Mouse (Mus musculus) embryonic facial prominence, embryonic 10.5 days (tissue): ENCODE measurements at regions not wholly inside any gene's neighbourhood (a gene's known extent, or its start where the extent isn't known, plus 50 kb on each side); places are given as distances from the start of the nearest gene placed in this dataset.

Experiments used
- DNase-seq: peaks from one replicate; pipeline ENCODE4 v3.0.0-alpha.2; 2017; ENCODE audit warnings: low spot score
- H3K27ac ChIP-seq: fragments of 300-500 bp; sonication (generic); replicated peaks from 2 replicates; pipeline ENCODE4 v1.5.1; 2016; ENCODE audit warnings: mild to moderate bottlenecking
- H3K27me3 ChIP-seq: fragments of 300-500 bp; sonication (generic); replicated peaks from 2 replicates; pipeline ENCODE4 v1.6.1; 2016; ENCODE audit warnings: low read depth, mild to moderate bottlenecking; ENCODE audit not compliant: poor library complexity, severe bottlenecking
- H3K36me3 ChIP-seq: fragments of 300-500 bp; sonication (generic); replicated peaks from 2 replicates; pipeline ENCODE4 v1.6.1; 2016; ENCODE audit warnings: mild to moderate bottlenecking, moderate library complexity
- H3K4me1 ChIP-seq: fragments of 300-500 bp; sonication (generic); 2 replicates; pipeline ENCODE4 v1.6.1; 2016
- H3K4me3 ChIP-seq: fragments of 300-500 bp; sonication (generic); 2 replicates; pipeline ENCODE4 v1.5.1; 2016; ENCODE audit warnings: mild to moderate bottlenecking, moderate library complexity
- H3K9me3 ChIP-seq: fragments of 300-500 bp; sonication (generic); 2 replicates; pipeline ENCODE4 v1.6.1; 2016; ENCODE audit warnings: mild to moderate bottlenecking
- WGBS: fragments of 180-500 bp; shearing (Covaris S2); methylation state at CpG from one replicate; pipeline ENCODE4 v1.1.7; 2016; 5-methylcytosine and 5-hydroxymethylcytosine counted together

DNA sequence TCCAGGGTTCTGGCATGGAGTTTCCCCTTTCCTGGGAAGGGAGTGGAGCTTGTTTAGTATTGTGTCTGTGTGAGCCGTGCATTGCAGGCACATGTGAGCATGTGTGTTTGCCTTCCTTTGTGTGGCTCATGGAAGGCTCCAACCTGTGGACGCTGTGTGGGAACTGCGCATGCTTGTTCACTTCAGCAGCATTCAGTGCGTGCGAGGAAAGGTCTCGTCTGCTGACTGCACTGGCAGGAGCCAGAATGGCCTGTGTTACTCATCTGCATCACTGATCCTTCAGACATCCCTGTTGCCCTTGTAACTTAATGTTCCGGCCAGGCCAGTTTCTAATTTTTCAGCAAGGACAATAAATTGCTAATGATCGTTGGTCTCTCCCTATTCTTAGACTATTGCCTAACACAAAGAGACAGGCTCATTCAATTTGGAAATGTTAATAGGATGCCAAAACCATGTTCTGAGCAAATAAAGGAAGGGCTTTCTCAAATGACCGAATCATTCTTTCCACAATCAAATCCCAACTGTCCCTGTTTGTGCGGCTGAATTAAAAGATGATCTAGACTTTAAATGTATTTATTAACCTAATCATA lies 167.9 kb upstream of the Npy start:
- Histone ChIP-seq H3K9me3 (no peaks in the 10 kb centered on the region), H3K27ac (no peak overlapping the region), H3K27me3 (no peaks in the 10 kb centered on the region), H3K4me3 (no peak overlapping the region), H3K4me1 (peaks cover 3% of the 10 kb centered on the region; the same call in 1 of the 2 replicates), H3K36me3 (no peaks in the 10 kb centered on the region)
- no peak for DNase-seq
- WGBS: 86% methylated on average over 10 of the region's 10 CpGs

DNA sequence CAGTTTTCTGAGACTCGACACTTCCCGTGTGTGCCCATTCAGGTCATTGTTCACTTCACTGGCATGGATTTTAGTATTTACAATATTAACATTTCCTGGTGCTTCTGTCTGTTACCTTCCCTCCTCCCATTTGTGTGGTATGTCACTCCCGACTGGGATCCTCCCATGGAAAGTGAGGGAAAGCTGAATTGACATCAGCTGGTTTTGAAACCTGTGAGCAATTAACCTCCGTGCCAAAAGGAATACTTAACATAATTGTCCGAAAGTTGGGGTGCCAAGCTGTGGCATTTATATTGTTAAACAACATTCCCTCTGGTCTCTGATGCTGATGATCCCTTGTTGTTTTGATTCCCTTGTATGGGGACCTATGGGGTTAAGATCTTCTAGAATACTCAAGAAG lies 167.3 kb upstream of the Npy start:
- 63% methylated on average over 5 of the region's 5 CpGs for WGBS
- Histone ChIP-seq H3K9me3 (no peaks in the 10 kb centered on the region), H3K36me3 (no peaks in the 10 kb centered on the region), H3K4me3 (no peak overlapping the region), H3K4me1 (peaks cover 3% of the 10 kb centered on the region; the same call in 1 of the 2 replicates), H3K27me3 (no peaks in the 10 kb centered on the region), H3K27ac (no peak overlapping the region)
- no peak for DNase-seq

DNA sequence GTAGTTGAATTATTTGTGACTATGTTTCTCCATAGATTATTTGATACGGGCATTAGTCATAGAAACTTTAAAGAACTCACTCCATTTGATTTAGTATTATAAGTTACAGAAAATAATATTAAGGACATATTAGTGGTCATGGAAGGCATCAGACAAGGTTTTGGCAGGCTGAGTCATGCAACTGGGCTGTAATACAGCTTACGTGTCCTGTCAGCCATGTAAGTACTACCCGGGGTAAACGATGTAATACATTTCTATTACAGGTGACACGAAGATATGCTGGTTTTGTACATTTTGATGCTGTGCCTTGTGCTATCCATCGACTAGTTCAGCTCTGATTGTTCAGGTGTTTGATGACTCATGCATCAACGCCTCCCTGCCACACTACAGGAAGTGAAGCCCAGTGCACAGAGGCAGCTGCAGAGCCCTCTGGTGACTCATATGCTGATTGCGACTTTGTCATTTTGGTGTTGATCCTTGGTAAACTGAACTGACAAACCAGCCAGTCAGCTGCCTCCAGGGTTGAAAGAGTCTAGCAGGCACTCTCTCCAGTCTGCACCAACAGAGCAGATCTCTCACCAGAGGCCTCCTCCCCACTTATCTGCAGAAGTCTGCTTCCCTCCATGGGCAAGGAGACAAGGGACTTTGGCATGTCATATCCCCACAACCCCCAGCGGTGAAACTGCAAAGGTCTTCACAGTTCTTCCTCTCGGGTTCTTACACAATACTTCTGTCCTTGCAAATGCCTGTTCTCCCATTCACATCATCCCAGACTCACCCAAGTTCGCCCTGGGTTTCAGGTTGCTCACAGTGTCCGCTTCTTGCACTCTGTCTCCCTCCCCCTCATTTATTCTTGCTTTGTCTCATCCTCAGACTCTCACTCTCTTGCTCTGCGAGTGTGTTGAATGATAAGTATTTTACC lies 165.9 kb upstream of the Npy start:
- no peak for DNase-seq
- H3K27me3 ChIP-seq: no peaks in the 10 kb centered on the region
- no peaks in the 10 kb centered on the region for H3K36me3 ChIP-seq
- H3K4me1 ChIP-seq: peaks cover 3% of the 10 kb centered on the region; the same call in 1 of the 2 replicates
- no peak overlapping the region for H3K27ac ChIP-seq
- no peak overlapping the region for H3K4me3 ChIP-seq
- H3K9me3 ChIP-seq: no peaks in the 10 kb centered on the region
- 77% methylated on average over 13 of the region's 13 CpGs for WGBS

DNA sequence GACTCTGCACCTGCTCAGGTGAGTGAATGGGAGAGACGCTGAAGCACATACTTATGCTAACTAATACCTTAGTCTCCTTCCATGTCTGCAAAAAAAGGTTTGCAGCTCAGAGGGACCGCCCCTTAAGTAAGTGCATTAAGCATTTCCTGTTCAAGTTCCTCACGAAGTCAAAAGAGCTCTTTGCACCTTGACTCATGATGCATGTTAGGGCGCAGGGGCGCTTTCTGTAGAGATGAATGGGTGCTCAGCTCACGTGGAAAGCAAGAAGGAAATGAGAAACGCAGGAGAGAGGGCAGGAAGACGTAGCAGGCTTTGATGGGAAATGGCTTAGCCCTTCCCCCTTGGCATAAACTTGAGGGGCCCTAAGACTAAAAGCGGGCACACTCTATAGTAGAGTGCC lies 164.5 kb upstream of the Npy start:
- no peak overlapping the region for H3K4me3 ChIP-seq

DNA sequence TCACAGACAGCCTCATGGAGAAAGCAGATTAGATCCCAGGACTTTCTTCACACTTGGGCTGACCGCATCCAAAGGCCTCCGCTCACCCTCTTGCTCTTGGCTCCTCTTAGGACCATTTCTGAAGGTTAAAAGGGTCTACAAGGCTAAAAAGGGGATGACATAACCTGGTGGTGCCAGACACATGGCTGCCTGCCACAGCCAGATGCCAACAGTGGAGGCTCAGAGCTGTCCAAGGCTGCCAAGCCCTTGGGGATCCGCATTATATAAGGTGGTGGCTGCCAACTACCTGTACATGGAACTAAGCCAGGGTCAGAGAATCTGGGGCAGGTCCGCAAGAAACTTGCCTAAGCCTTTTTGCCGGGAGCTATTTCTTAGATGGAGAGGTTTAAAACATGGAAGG lies 151.5 kb upstream of the Npy start:
- Histone ChIP-seq H3K36me3 (no peaks in the 10 kb centered on the region), H3K27ac (no peak overlapping the region), H3K27me3 (no peaks in the 10 kb centered on the region), H3K4me1 (0 out of 2 replicates have a peak, but pooled peaks cover 2% of the 10 kb centered on the region), H3K9me3 (no peaks in the 10 kb centered on the region), H3K4me3 (no peak overlapping the region)
- 92% methylated on average over 5 of the region's 5 CpGs for WGBS
- no peak for DNase-seq

More for the DNA sequence above, 164.5 kb upstream of the Npy start:
- H3K27ac ChIP-seq: no peak overlapping the region
- 74% methylated on average over 9 of the region's 9 CpGs for WGBS
- no peaks in the 10 kb centered on the region for H3K9me3 ChIP-seq
- no peaks in the 10 kb centered on the region for H3K27me3 ChIP-seq
- H3K36me3 ChIP-seq: no peaks in the 10 kb centered on the region
- H3K4me1 ChIP-seq: peaks cover 3% of the 10 kb centered on the region; the same call in 1 of the 2 replicates
- DNase-seq: no peak

DNA sequence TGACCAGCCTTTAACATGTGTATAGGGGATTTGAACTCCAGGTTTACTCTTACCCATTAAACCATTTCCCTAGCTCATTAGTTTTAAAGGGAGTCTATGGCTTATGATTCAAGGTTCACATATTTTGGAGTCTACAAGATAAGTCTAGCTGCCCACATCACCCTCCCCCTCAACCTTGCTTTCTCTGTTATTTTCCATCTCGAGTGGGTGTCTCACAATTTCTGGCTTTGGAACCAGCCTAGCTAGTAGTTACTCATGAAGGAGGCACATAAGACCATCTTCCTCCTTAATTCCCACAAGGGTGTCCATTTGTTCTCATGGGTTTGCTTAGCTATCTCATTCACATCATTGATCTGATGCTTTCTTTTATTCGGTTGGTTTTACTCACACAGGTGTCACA lies 150.6 kb upstream of the Npy start:
- WGBS: 83% methylated on average over 2 of the region's 2 CpGs

DNA sequence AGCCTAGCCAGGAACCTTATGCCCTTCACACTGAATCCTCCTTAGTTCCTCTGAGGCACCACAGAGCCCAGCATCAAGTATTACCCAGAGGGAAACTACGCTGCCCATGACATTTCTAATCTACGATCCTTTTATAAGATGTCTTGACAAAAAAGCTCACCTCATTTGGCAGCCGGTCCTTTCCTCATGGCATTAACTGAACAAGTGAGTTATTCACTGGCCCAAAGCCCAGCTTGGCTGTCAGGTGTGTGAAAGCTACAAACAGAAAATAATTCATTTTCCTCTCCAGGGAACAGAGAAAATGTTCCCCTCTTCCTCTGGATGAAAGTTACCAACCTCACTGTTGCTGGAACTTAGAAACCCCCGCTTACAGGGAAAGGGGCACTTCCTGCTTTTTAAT lies 135.7 kb upstream of the Npy start:
- H3K27me3 ChIP-seq: no peaks in the 10 kb centered on the region
- H3K36me3 ChIP-seq: no peaks in the 10 kb centered on the region
- peaks cover under 1% of the 10 kb centered on the region; the same call in 1 of the 2 replicates for H3K4me1 ChIP-seq
- 87% methylated on average over 4 of the region's 4 CpGs for WGBS
- H3K9me3 ChIP-seq: no peaks in the 10 kb centered on the region
- H3K27ac ChIP-seq: no peak overlapping the region
- no peak overlapping the region for H3K4me3 ChIP-seq
- DNase-seq: no peak

More for the DNA sequence above, 150.6 kb upstream of the Npy start:
- Histone ChIP-seq H3K27ac (no peak overlapping the region), H3K4me3 (no peak overlapping the region), H3K27me3 (no peaks in the 10 kb centered on the region), H3K36me3 (no peaks in the 10 kb centered on the region), H3K4me1 (0 out of 2 replicates have a peak, but pooled peaks cover 2% of the 10 kb centered on the region), H3K9me3 (no peaks in the 10 kb centered on the region)
- DNase-seq: no peak

DNA sequence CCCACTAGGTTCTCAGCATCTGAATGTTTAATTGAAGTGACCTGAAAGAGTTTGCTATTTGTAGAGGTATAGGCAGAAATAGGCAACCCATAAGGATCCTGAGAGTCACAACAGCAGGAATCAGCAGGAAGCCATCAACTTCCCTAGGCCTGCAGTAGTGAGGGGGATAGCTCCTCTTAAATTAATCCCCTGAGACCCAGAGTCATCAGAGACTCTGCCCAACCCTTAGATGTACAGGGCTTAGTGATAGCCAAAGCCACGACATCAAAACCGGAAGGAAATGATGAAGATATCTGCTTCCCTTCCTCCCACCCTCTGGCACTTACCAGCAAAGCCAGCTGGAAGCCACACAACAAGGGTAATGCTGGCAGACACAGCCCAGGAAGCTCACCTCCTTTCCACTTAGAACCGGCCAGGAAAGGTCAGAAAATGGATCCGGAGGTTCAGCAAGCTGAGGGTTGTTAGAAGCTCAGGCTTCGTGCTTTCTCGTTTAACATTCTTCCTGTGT lies 130.4 kb upstream of the Npy start:
- H3K36me3 ChIP-seq: no peaks in the 10 kb centered on the region
- no peak overlapping the region for H3K4me3 ChIP-seq
- WGBS: 47% methylated on average over 6 of the region's 6 CpGs

DNA sequence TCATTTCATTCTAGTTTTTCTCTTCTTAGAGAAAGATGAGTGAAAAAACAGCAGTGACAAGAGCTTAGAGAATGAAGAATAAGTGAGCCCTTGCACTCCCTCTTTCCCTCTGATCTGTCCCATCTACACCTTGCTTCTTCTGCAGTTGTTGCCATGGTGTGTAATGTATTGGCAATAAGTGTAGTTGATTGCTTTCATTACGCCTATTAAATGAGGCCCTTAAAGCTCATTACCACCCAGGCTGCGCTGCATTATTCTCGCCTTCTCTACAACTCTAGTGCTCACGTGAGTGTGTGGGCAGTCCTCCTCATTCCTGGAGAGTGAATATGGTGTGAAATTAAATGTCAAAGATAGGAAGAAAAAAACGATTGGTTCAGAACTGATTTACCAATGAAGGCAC lies 127.7 kb upstream of the Npy start:
- WGBS: 72% methylated on average over 5 of the region's 5 CpGs
- no peak for DNase-seq
- H3K36me3 ChIP-seq: no peaks in the 10 kb centered on the region
- no peak overlapping the region for H3K27ac ChIP-seq
- H3K4me3 ChIP-seq: no peak overlapping the region
- H3K4me1 ChIP-seq: peaks cover 6% of the 10 kb centered on the region
- no peaks in the 10 kb centered on the region for H3K9me3 ChIP-seq
- H3K27me3 ChIP-seq: no peaks in the 10 kb centered on the region

More for the DNA sequence above, 130.4 kb upstream of the Npy start:
- peaks cover 6% of the 10 kb centered on the region for H3K4me1 ChIP-seq
- no peaks in the 10 kb centered on the region for H3K9me3 ChIP-seq
- DNase-seq: no peak
- H3K27me3 ChIP-seq: no peaks in the 10 kb centered on the region
- no peak overlapping the region for H3K27ac ChIP-seq

DNA sequence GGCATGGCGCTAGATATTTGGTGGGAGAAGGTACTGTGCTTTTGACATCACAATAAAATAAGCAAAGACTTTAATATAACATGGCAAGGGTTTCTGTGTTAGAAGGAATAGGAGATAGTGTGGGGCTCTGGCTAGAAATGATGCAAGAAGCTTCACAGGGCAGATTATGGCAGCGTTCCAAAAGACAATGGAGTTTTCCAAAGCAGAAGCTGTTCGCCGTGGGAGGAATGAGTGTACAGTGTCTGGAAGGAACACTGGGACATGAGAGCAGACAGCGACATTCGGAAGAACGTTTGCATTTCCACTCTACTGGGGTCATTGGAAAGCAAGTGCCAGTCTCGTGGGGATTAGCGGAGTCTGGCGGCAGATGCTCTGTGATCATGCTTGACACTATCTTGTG lies 125.5 kb upstream of the Npy start:
- Histone ChIP-seq H3K27ac (no peak overlapping the region), H3K4me1 (peaks cover 3% of the 10 kb centered on the region; the same call in 1 of the 2 replicates), H3K9me3 (no peaks in the 10 kb centered on the region), H3K4me3 (no peak overlapping the region), H3K27me3 (no peaks in the 10 kb centered on the region), H3K36me3 (no peaks in the 10 kb centered on the region)
- WGBS: 92% methylated on average over 10 of the region's 10 CpGs
- DNase-seq: no peak

DNA sequence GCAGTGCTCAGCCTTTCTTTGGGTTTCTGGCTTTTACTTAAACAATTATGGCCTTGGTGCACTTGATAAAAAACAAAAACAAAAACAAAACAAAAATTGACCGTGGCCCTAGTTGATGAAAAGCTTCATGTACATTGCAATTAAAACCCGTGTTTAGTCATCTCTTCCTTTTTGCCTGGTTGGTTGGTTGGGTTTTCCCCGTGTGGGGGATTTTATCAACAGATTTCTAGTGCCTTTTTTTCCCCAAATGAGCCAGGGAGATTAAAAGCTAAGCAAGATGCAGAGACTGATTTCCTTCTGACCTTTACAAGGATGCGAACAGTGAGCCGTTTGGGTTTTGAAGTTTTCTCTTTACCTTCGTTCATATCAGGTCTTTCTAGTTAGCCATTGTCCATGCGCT lies 121.1 kb upstream of the Npy start:
- 88% methylated on average over 7 of the region's 7 CpGs for WGBS
- DNase-seq: no peak
- no peak overlapping the region for H3K27ac ChIP-seq
- no peak overlapping the region for H3K4me3 ChIP-seq
- H3K9me3 ChIP-seq: no peaks in the 10 kb centered on the region
- H3K4me1 ChIP-seq: no peaks in the 10 kb centered on the region
- no peaks in the 10 kb centered on the region for H3K27me3 ChIP-seq
- no peaks in the 10 kb centered on the region for H3K36me3 ChIP-seq

DNA sequence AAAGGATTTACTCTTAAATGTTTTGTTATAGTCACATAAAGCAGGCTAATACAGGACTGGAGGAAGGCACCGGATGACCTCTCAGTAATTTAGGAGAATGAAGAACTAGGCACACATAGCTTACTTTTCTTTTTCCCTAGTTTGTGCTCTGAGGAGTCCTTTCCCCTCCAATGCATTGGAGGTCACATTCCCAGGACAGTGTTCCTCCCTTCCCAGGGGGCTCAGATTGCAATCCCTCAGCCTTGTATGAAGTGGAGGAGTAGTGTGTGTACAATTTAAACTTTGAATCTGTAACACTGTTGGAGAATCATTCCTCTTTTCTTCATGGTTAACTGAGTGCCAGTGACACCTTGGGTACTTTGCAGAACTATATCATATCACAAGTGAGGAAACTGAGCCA lies 109.5 kb upstream of the Npy start:
- Histone ChIP-seq H3K27me3 (no peaks in the 10 kb centered on the region), H3K9me3 (no peaks in the 10 kb centered on the region), H3K36me3 (no peaks in the 10 kb centered on the region), H3K4me1 (peaks cover 3% of the 10 kb centered on the region; the same call in 1 of the 2 replicates), H3K27ac (no peak overlapping the region), H3K4me3 (no peak overlapping the region)
- 95% methylated on average over 1 of the region's 1 CpGs for WGBS
- DNase-seq: no peak

DNA sequence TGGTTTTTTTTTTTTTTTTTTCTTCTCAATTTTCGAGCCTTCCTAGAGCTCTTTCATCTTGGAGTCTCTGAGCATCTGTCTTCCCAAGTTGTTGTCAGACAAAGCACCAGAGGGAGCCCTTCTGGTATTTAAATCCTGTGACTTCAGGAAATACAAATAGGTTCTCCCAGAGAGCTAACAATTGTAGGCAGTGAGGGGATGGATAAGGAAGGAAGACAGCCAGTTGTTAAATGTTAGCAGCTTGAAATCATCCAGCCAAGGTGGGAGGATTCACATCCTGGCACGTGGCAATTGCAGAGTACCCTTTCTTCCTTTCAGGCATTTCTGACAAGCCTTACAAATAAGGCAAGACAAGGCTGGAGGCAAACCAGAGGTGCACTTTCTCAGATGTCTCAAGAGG lies 106.0 kb upstream of the Npy start:
- Histone ChIP-seq H3K9me3 (no peaks in the 10 kb centered on the region), H3K36me3 (no peaks in the 10 kb centered on the region), H3K4me1 (peaks cover 3% of the 10 kb centered on the region; the same call in 1 of the 2 replicates), H3K27me3 (no peaks in the 10 kb centered on the region), H3K4me3 (no peak overlapping the region), H3K27ac (no peak overlapping the region)
- 6% methylated on average over 2 of the region's 2 CpGs for WGBS
- DNase-seq: no peak
